Mouse (Mus musculus) layer of hippocampus, adult 2 months (tissue): ENCODE data around the gene Sec24b. TPM values are rescaled to one million over a fixed set of nuclear protein-coding genes. Genes with fewer than 3 reads are reported as not detected.
A peak's percentile ranks its signal among the peaks of the same experiment; 100 is the strongest.

Experiments
- DNase-seq, 2 experiments: peaks; one replicate each; pipeline ENCODE4 v3.0.0; 2022; ENCODE audit warnings: low spot score in 2 of 2
- H3K27ac ChIP-seq: fragments of 200-600 bp; 2 replicates; pipeline ENCODE4 v1.8.1; 2022
- H3K4me3 ChIP-seq: fragments of 200-600 bp; 2 replicates; pipeline ENCODE4 v1.8.1; 2022; ENCODE audit warnings: mild to moderate bottlenecking
- CTCF ChIP-seq: fragments of 200-600 bp; conservative IDR thresholded peaks from 2 replicates; pipeline ENCODE4 v1.8.1; 2022; ENCODE audit warnings: antibody characterized with exemption, mild to moderate bottlenecking, moderate library complexity
- long read RNA-seq, 2 experiments: library from polyadenylated mRNA; stranded (forward); transcript quantifications; one replicate each; pipeline ENCODE4 v2.0.0; 2021; ENCODE audit warnings: borderline mapping rate in 2 of 2
- total RNA-seq, 2 experiments: library from RNA; stranded (reverse); gene quantifications; 2 replicates each; pipeline ENCODE4 v1.2.3; 2021

Sec24b gene
- total RNA-seq = 10 to 100 TPM; 57.3 to 62.1 TPM
- long read RNA-seq, experiment 1, full-length matches to known transcripts = 9 of 29 reads
- long read RNA-seq, experiment 1, partial matches to known transcripts = 18 of 29 reads
- long read RNA-seq, experiment 1, other reads (novel, unspliced or antisense) = 2 of 29 reads
- long read RNA-seq, experiment 2, full-length matches to known transcripts = 12 of 45 reads
- long read RNA-seq, experiment 2, partial matches to known transcripts = 24 of 45 reads
- long read RNA-seq, experiment 2, other reads (novel, unspliced or antisense) = 9 of 45 reads

DNA sequence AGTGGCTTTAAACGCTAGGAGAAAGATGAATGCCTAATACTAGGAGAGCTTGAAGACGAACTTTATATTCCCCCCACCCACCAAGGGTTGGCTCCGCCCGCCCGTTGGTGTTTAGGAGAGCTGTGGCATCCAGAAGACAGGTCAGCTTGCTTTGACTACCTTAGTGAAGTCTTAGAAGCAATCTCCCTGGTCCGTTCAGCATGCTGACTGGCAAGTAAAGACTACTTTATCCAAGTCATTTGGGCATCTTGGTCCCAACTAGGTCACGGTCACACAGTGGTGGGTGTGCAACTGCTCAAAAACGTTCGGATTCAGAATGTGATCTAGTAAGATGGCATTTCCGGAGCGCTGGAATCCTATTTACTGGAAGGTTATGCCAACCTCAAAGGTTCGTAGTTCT lies at the start of gene Sec24b:
Gene Sec24b (minus strand): TSS at position 273 of the 400 bp plus-strand sequence.
- DNase-seq = peak in 1 of 2 experiments; percentile 36
- H3K4me3 ChIP-seq = peak within 1 kb of the TSS; percentile 67
- peak within 1 kb of the TSS; percentile 86 for H3K27ac ChIP-seq
- TF ChIP-seq CTCF = no peak

DNA sequence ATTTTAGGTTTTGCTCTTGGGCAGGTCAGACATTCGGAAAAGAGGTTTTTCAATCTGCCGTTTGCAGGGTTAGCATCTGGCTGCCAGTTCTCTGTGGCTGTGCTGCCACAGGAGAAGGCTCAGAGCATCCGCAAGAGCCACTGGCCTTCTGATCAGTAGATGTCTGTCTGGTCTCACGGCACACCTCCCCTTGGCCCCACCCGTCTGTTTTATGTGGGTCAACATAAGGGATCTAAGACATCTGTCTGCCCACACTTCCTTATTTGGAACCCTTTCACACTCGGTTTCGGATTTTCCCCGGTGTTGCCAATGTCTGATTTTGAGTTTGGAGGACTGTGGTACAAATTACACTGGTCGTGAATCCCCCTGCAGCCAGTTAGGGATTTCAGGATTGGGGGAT lies 43.1 kb upstream of the Sec24b start:
- H3K27ac ChIP-seq = no peak overlapping the region
- no peak for DNase-seq
- no peak overlapping the region for H3K4me3 ChIP-seq
- no peak for TF ChIP-seq CTCF

DNA sequence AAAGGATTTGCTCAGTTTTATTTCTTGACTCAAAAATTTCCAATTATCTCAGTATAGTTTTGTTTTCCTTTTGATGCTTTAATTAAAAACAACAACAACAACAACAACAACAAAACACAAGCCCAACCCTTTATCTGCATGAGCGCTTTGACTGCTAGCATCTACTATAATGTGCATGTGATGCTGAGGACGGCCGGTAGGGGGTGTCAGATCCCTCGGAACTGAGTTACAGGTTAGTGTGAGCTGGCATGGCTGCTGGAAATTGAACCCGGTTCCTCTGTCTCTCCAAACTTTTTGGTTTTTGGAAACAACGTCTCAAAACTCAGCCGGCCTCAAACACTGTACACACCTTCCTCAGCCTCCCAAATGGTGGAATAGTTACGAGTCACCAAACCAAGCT lies 42.1 kb upstream of the Sec24b start:
- no peak overlapping the region for H3K4me3 ChIP-seq
- no peak overlapping the region for H3K27ac ChIP-seq
- TF ChIP-seq CTCF = peak; percentile 61
- DNase-seq = no peak

DNA sequence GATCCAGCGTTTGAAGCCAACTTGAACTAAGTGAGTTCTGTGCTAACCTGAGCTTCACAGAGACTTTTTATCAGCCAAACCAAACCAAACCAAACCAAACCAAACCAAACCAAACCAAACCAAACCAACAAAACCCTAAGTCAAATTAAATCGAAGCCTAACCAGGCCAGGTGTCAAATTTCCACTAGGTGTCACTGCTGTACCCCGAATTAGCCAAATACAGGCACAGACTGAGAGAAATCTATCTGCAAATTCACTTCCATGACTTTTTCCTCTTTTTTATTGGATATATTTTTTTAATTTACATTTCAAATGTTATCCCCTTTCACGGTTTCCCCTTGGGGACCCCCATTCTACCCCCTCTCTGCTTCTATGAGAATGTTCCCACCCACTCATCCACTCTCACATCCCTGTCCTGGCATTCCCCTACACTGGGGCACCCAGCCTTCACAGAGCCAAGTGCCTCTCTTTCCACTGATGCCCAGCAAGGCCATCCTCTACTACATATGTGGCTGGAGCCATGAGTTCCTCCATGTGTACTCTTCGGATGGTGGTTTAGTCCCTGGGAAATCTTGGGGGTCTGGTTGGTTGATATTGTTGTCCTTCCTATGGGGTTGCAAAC lies 33.9 kb upstream of the Sec24b start:
- DNase-seq = peak; percentile 60 to 72
- Histone ChIP-seq H3K27ac (no peak overlapping the region), H3K4me3 (no peak overlapping the region)
- TF ChIP-seq CTCF = peak; percentile 81

DNA sequence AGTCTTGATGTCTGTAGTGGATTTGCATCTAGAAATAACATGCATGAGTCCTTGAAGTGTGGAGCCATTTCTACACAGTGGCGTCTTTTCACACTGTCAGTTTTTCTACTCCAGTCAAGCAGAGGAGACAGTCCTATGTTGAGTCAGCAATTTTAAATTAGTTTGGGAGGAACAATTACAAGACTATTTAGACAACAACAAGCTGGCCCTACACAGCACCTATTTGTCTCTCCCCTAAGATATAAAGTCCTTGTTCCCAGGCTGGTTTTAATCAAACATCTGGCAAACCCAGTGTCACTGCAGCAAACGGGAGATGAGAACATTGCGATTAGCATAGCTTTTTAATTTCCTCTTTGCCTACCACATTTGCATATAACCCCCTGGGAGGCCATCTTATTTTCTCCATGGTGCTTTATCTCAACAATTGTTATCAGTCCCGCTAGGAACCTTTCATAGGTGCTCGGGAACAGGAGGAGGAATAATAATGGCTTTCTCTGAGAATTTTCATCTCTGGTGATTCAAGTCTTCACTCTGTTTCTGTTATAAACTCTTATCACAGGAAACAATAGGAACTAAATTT lies 32.9 kb upstream of the Sec24b start:
- Histone ChIP-seq H3K27ac (no peak overlapping the region), H3K4me3 (no peak overlapping the region)
- no peak for DNase-seq
- TF ChIP-seq CTCF = no peak

DNA sequence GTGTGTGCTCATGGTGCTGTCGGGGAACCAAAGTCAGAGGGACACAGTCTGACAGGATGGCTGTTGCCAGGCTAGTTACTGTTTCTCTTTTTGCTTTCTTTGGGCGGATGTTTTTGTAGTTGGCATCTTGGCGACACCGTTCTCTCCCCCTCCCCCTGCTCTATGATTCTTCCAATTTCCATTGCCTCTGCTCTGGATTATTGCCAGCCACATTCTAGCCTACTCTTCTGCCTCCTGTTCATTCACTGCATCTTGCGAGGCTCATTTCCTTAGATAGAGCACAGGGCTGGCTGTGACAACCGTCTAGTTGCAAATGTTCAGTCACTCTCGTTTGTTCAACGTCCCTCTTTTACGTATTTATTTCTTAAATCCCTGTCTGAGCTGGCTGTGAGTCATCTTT lies 29.1 kb upstream of the Sec24b start:
- TF ChIP-seq CTCF = no peak
- Histone ChIP-seq H3K27ac (no peak overlapping the region), H3K4me3 (no peak overlapping the region)
- DNase-seq = no peak

DNA sequence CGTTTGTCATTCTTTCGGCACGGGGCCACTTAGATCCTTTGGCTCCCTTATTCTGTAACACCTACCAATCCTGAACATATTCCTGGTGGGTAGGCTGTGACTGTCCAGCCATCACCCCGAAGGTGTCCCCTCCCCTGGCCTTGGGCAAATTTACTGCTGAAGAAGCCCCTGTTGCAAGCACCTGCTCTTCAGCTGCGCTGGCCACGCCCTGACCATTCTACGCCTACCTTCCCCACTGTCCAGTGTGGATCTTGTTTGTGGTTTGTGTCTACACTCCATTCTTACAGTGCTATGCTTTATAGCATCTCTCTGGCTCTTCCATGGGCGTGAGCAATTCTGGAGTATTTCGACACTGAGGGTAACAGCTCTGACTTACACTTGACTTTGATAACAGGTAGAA lies 27.3 kb upstream of the Sec24b start:
- no peak overlapping the region for H3K27ac ChIP-seq
- DNase-seq = no peak
- no peak for TF ChIP-seq CTCF
- H3K4me3 ChIP-seq = no peak overlapping the region

DNA sequence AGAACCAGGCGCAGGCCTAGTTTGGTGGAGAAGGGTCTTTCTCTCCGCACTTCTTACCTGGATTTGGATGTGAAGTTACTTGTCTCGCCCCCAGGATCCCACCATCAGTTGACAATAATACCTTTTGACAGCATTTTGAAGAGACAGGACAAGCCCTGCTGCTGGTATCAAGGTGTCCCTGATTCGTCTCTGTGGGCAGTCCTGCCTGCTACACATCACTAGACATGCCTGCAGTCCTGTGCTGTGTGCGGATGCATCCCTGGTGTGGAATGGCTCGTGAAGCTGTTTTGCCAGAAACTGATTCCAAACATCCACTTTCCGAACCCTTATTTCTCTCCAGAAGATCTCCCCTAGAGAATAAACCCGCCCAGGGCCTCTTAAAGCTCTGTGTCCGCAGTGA lies 26.1 kb upstream of the Sec24b start:
- no peak for TF ChIP-seq CTCF
- Histone ChIP-seq H3K4me3 (no peak overlapping the region), H3K27ac (no peak overlapping the region)
- no peak for DNase-seq

DNA sequence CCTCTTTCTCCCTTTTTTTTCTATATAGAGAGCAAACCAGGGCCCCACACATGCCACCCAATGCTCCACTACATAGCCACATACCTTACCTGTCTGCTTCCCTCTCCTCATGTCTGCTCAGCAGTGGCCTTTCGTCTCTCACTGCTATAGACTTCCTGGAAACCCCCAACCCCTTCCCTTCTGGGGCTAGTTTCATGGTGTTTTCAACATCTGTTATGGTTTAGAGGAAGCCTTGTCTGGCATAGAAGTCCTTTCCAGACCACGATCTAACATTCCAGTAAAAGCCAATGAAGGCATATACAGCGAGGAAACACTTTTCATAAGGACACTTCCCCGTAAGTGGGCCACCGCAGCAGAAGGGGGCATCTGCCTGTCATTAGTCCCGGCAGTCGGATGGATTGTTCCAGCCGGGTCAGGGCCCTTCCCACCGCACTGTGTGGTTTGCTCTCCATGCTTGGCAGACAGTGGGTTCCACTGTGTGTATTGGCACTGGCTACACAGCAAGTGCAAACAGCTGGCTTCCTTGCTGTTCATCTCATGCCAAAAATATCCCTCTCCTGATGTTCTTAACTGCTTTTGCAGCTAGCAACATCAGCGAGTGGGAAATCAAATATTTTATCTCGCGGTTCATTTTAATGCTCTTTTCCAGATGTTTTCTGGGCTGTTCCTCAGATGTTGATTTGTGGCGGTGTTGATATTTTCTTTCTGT lies 25.2 kb upstream of the Sec24b start:
- TF ChIP-seq CTCF = no peak
- DNase-seq = no peak
- Histone ChIP-seq H3K4me3 (no peak overlapping the region), H3K27ac (no peak overlapping the region)

DNA sequence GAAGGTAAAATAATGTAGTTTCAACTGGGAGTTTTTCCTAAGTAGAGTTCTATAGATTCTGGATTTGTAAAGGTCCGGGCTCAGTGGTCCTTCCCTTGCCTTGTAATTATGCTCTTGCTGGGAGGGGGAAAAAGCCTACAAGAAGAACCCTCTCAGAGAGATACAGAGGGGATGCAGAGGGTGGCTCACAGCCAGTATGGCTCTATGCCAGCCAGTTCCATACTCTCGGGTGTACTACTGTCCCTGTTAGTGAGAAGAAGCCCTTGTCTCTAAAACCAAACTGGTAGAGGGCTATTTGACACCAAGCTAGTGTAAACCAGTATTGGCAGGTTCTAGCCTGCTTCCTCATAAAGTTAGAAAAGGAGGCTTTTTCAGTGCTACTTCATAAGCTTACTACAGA lies 22.0 kb upstream of the Sec24b start:
- no peak overlapping the region for H3K27ac ChIP-seq
- no peak for TF ChIP-seq CTCF
- no peak for DNase-seq
- no peak overlapping the region for H3K4me3 ChIP-seq

DNA sequence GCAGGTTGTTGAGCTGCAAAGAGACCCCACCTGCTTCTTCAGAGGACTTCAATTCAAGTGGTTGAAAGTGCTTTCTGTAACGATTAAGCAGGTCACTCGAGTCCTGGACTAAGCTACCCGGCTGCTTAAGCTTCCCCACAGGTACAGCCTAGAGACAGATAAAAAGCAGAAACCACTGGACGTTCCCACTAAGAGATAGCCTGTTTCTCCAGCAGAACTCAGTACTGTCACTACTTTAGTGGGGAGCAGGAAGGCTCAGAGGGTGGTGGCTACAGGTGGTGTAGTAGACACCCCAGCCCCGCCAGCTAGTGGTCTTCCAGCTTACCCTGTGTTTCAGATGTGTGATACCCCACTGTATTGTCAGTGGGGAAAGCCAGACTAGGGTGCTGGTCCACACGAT lies 19.3 kb upstream of the Sec24b start:
- no peak for TF ChIP-seq CTCF
- no peak for DNase-seq
- Histone ChIP-seq H3K27ac (no peak overlapping the region), H3K4me3 (no peak overlapping the region)

DNA sequence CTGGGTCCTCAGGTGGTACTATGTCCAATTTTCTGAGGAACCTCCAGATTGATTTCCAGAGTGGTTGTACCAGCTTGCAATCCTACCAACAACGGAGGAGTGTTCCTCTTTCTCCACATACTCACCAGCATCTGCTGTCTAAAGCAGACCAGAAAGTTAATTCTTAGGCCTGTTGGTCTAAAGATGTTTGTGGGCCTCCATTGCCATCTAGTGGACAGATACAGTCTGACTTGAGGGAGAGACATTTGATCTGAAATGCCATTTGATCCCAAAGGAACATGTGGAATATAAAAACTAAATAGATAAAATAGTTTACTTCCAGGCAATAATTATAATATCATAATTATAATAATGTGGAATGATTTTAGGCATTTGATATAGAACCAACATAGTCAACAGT lies 18.4 kb upstream of the Sec24b start:
- peak; percentile 94 for TF ChIP-seq CTCF

DNA sequence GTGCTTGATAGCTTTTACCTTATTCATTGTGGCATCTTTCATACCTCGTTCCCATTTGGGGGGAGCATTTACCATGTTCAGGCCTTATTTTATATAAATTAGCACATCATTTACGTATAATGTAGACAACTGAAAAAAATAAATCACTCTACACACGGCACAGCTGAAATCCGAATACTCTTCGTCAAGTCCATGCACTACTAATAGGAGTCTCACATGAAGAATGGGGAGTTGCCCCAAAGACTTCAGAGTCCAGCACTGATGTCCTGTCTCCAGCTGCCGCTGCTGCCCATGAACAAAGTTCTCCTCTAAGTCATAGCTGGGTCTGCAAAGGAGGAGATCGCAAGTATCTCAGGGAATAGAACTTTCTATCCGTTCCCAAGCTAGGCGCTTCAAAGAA lies 15.9 kb upstream of the Sec24b start:
- no peak overlapping the region for H3K4me3 ChIP-seq
- TF ChIP-seq CTCF = no peak
- DNase-seq = no peak
- H3K27ac ChIP-seq = no peak overlapping the region

More for the DNA sequence above, 18.4 kb upstream of the Sec24b start:
- H3K27ac ChIP-seq = no peak overlapping the region
- peak; percentile 79 to 82 for DNase-seq
- no peak overlapping the region for H3K4me3 ChIP-seq
